Mouse (Mus musculus) myocyte (in vitro differentiated cells): Measurements from ENCODE around the gene Prkcb. TPM values are rescaled to one million over a fixed set of nuclear protein-coding genes. Genes with fewer than 3 reads are reported as not detected.

Source experiments
- H3K27me3 ChIP-seq: one replicate; pipeline ENCODE4 v1.6.1; 2011; ENCODE audit not compliant: control insufficient read depth, insufficient read depth, insufficient read length
- H3K36me3 ChIP-seq: one replicate; pipeline ENCODE4 v1.6.1; 2011; ENCODE audit not compliant: control insufficient read depth, insufficient read depth
- H3K4me2 ChIP-seq: one replicate; pipeline ENCODE4 v1.6.1; 2011; ENCODE audit warnings: low read depth, control low read depth
- H3K4me3 ChIP-seq: one replicate; pipeline ENCODE4 v1.5.1; 2011; ENCODE audit warnings: mild to moderate bottlenecking, control low read depth, moderate library complexity
- H3K79me2 ChIP-seq: one replicate; pipeline ENCODE4 v1.6.1; 2011; ENCODE audit not compliant: control insufficient read depth, insufficient read depth
- H3ac ChIP-seq: one replicate; pipeline ENCODE4 v1.6.1; 2011; ENCODE audit not compliant: control insufficient read depth, insufficient read length
- CEBPB ChIP-seq: IDR thresholded peaks from 2 replicates; pipeline ENCODE4 v1.6.1; 2011; ENCODE audit warnings: mild to moderate bottlenecking, moderate library complexity; ENCODE audit not compliant: poor library complexity, insufficient read depth, severe bottlenecking
- E2F4 ChIP-seq: IDR thresholded peaks from one replicate; pipeline ENCODE4 v1.6.1; 2011; ENCODE audit warnings: mild to moderate bottlenecking, control low read depth, moderate library complexity; ENCODE audit not compliant: insufficient read depth
- MAX ChIP-seq: IDR thresholded peaks from one replicate; pipeline ENCODE4 v1.6.1; 2011; ENCODE audit warnings: low read depth, mild to moderate bottlenecking, control low read depth
- MYOD1 ChIP-seq, 3 experiments: IDR thresholded peaks; one replicate each; pipeline ENCODE4 v1.6.1; 2011; ENCODE audit warnings: control low read depth in 2 of 3, low read depth in 2 of 3, mild to moderate bottlenecking in 2 of 3, moderate library complexity in 1 of 3; ENCODE audit not compliant: insufficient read length in 2 of 3, control insufficient read depth in 1 of 3
- MYOG ChIP-seq, 3 experiments: IDR thresholded peaks; one replicate each; pipeline ENCODE4 v1.6.1; 2011; ENCODE audit warnings: control low read depth in 2 of 3, low read depth in 2 of 3, mild to moderate bottlenecking in 2 of 3; ENCODE audit not compliant: insufficient read length in 2 of 3, control insufficient read depth in 1 of 3, insufficient read depth in 1 of 3
- POLR2A ChIP-seq: IDR thresholded peaks from one replicate; pipeline ENCODE4 v1.6.1; 2011; ENCODE audit warnings: low read depth, mild to moderate bottlenecking, control low read depth, moderate library complexity; ENCODE audit not compliant: insufficient read length
- POLR2AphosphoS2 ChIP-seq: IDR thresholded peaks from one replicate; pipeline ENCODE4 v1.6.1; 2011; ENCODE audit warnings: low read depth, control low read depth; ENCODE audit not compliant: insufficient read length
- REST ChIP-seq: IDR thresholded peaks from one replicate; pipeline ENCODE4 v1.6.1; 2011; ENCODE audit warnings: mild to moderate bottlenecking, control low read depth, moderate library complexity; ENCODE audit not compliant: insufficient read depth, insufficient read length
- SRF ChIP-seq: IDR thresholded peaks from one replicate; pipeline ENCODE4 v1.6.1; 2011; ENCODE audit warnings: low read depth; ENCODE audit not compliant: control insufficient read depth, insufficient read length
- TCF12 ChIP-seq: IDR thresholded peaks from one replicate; pipeline ENCODE4 v1.6.1; 2011; ENCODE audit warnings: mild to moderate bottlenecking, control low read depth; ENCODE audit not compliant: poor library complexity, insufficient read depth, severe bottlenecking
- TCF3 ChIP-seq: IDR thresholded peaks from one replicate; pipeline ENCODE4 v1.6.1; 2011; ENCODE audit warnings: low read depth, control low read depth; ENCODE audit not compliant: insufficient read length
- USF1 ChIP-seq: IDR thresholded peaks from one replicate; pipeline ENCODE4 v1.6.1; 2011; ENCODE audit warnings: low read depth, mild to moderate bottlenecking, control low read depth, moderate library complexity
- polyA plus RNA-seq: library from polyadenylated mRNA; unstranded; fragments of >200 nt; fragmentation: generic; extraction: Trizol; gene quantifications from one replicate; pipeline ENCODE4 v1.2.1, GENCODE M21; 2012; ENCODE audit warnings: missing spikeins

The Prkcb gene
- polyA plus RNA-seq, 1 experiment: 2.2 TPM

- TF ChIP-seq MAX: no peak
- no peak for TF ChIP-seq MYOD1 (IDR thresholded peaks at IDR 0.05; ENCODE audit: control insufficient read depth in 1 of 3, insufficient read length in 2 of 3, low read depth in 2 of 3)
- no peak for TF ChIP-seq MYOG (IDR thresholded peaks at IDR 0.05; ENCODE audit: control insufficient read depth in 1 of 3, insufficient read depth in 1 of 3, insufficient read length in 2 of 3, low read depth in 2 of 3)
- Histone ChIP-seq H3K4me3 (no peak overlapping the region), H3K36me3 (no peaks in the 10 kb centered on the region), H3ac (no peak overlapping the region), H3K79me2 (no peaks in the 10 kb centered on the region), H3K27me3 (no peaks in the 10 kb centered on the region), H3K4me2 (no peak overlapping the region)
Observed at GRCm38 (mm10) chr7:122544616-122545015, 256.1 kb downstream of the Prkcb start.

DNA sequence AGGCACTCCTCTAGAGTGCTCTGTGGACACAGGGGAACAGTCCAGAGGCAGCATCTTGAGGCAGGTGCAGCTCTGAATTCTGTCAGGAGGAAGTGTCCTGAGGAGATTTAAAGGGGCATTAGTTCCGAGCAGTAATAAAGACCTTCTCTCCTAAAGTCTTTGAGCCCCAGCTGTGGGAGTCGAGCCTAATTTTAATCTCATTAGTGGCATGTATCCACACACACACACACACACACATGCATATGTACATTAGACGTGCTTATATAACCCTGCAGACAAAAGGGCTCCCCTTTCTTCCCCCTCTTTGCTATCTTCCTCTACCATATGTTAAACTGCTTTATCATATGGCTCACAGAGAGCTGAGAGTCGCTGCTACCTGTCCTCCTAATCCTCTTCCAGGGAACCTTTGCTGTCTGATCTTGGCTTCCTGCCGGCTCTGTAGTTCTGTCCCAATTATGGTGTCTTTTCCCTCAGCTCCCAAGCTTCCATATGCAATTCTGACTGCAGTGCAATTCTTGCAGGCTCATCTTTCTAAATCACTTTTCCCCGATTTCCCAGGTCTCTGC, 268.1 kb downstream of the Prkcb start:
- no peak for TF ChIP-seq MYOD1 (IDR thresholded peaks at IDR 0.05; ENCODE audit: control insufficient read depth in 1 of 3, insufficient read length in 2 of 3, low read depth in 2 of 3)
- TF ChIP-seq TCF12: no peak
- no peak for TF ChIP-seq MAX
- no peak for TF ChIP-seq CEBPB
- no peak for TF ChIP-seq MYOG (IDR thresholded peaks at IDR 0.05; ENCODE audit: control insufficient read depth in 1 of 3, insufficient read depth in 1 of 3, insufficient read length in 2 of 3, low read depth in 2 of 3)
- TF ChIP-seq REST: no peak
- Histone ChIP-seq H3K4me2 (no peak overlapping the region), H3K27me3 (no peaks in the 10 kb centered on the region), H3K79me2 (no peaks in the 10 kb centered on the region), H3ac (no peak overlapping the region), H3K36me3 (no peaks in the 10 kb centered on the region), H3K4me3 (no peak overlapping the region)

- TF ChIP-seq REST (no peak), MAX (no peak), SRF (no peak), POLR2AphosphoS2 (no peak)
- H3K4me2 ChIP-seq: no peak overlapping the region
Observed at GRCm38 (mm10) chr7:122558085-122558811, 269.7 kb downstream of the Prkcb start.

GRCm38 (mm10) chr7:122558912-122559311, 270.4 kb downstream of the Prkcb start:
- H3K36me3 ChIP-seq: no peaks in the 10 kb centered on the region
- no peak overlapping the region for H3K4me2 ChIP-seq
- no peaks in the 10 kb centered on the region for H3K79me2 ChIP-seq
- H3K4me3 ChIP-seq: no peak overlapping the region
- no peak for TF ChIP-seq REST
- no peak for TF ChIP-seq POLR2AphosphoS2
- TF ChIP-seq TCF3: no peak
- TF ChIP-seq MAX: no peak
- TF ChIP-seq TCF12: no peak
- no peak for TF ChIP-seq MYOD1 (IDR thresholded peaks at IDR 0.05; ENCODE audit: control insufficient read depth in 1 of 3, insufficient read length in 2 of 3, low read depth in 2 of 3)
- TF ChIP-seq USF1: no peak
- TF ChIP-seq POLR2A: no peak
- TF ChIP-seq MYOG (IDR thresholded peaks at IDR 0.05; ENCODE audit: control insufficient read depth in 1 of 3, insufficient read depth in 1 of 3, insufficient read length in 2 of 3, low read depth in 2 of 3): no peak
- no peak for TF ChIP-seq SRF
- TF ChIP-seq CEBPB: no peak
- TF ChIP-seq E2F4: no peak
- H3ac ChIP-seq: no peak overlapping the region
- H3K27me3 ChIP-seq: no peaks in the 10 kb centered on the region

More at GRCm38 (mm10) chr7:122558085-122558811, 269.7 kb downstream of the Prkcb start:
- Histone ChIP-seq H3K36me3 (no peaks in the 10 kb centered on the region), H3K4me3 (no peak overlapping the region), H3K27me3 (no peaks in the 10 kb centered on the region), H3ac (no peak overlapping the region), H3K79me2 (no peaks in the 10 kb centered on the region)

- no peak overlapping the region for H3K4me3 ChIP-seq
- no peaks in the 10 kb centered on the region for H3K27me3 ChIP-seq
- no peak for TF ChIP-seq MYOG (IDR thresholded peaks at IDR 0.05; ENCODE audit: control insufficient read depth in 1 of 3, insufficient read depth in 1 of 3, insufficient read length in 2 of 3, low read depth in 2 of 3)
- no peaks in the 10 kb centered on the region for H3K79me2 ChIP-seq
- H3ac ChIP-seq: no peak overlapping the region
- H3K4me2 ChIP-seq: peak overlapping the region; percentile 10
- H3K36me3 ChIP-seq: no peaks in the 10 kb centered on the region
Observed at GRCm38 (mm10) chr7:122562586-122562985, 274.0 kb downstream of the Prkcb start.
